Mouse (Mus musculus) frontal cortex, postnatal 14 days (tissue): ENCODE results near the gene Gm5728.
"Not testable (repeated sequence)": the region's sequence is repeated elsewhere in the genome, so short reads cannot be mapped to it uniquely, and the experiment has no call there.

Experiments used
- DNase-seq, 2 experiments: peaks; one replicate each; pipeline ENCODE4 v3.0.0; 2022; ENCODE audit warnings: low spot score in 2 of 2

Gm5728 gene

DNA sequence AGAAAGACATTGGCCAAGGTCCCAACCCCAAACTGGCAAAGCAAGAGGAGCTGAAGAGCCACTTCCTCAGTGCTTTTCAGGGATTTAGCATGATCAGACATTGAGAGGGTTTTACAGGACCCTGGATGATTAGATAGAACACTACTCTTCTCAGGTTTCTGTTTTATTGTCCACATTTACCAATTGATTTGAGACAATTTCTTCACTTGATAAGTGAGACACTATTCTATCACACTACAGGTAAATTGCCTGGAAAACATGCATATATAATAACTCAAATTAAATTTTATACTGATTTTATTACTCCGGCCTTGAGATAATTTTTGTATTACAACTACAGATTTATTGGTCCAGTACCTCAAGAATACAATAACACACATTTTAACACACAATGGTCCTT, at the start of gene Gm5728:
Gene Gm5728, minus strand, starts transcription at position 101 of the 400 bp plus-strand sequence.
- not testable (repeated sequence) for DNase-seq

DNA sequence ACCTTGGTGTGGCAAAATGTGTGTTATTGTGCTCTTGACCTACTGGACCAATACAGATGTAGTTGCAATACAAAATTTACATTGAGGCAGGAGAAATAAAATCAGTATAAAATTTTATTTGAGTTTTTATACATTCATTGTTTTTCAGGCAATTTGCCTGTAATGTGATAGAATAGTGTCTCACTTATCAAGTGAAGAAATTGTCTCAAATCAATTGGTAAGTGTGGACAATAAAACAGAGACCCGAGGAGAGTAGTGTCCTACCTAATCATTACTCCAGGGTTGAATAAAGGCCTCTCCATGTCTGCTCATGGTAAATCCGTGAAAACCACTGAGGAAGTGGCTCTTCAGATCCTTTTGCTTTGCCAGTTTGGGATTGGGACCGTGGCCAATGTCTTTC, 42.4 kb upstream of the Gm5728 start, which contains the start of gene Vmn1r100:
Gene Vmn1r100, plus strand, starts transcription at position 301 of the 400 bp plus-strand sequence.
- not testable (repeated sequence) for DNase-seq

DNA sequence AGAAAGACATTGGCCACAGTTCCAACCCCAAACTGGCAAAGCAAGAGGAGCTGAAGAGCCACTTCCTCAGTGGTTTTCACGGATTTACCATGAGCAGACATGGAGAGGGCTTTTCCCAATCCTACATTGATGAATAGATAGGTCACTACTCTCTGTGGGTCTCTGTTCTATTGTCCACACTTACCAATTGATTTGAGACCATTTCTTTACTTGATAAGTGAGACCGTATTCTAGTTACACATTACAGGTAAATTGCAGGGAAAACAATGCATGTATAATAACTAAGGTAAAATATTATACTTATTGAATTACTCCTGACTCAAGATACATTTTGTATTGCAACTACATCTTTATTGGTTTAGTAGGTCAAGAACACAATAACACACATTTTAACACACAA, 41.2 kb downstream of the Gm5728 start, which contains the start of gene Gm4133:
Gene Gm4133, minus strand, starts transcription at position 101 of the 400 bp plus-strand sequence.
- DNase-seq = not testable (repeated sequence)
